Mouse (Mus musculus): ENCODE data around the gene Phactr1. TPM values are rescaled to one million over a fixed set of nuclear protein-coding genes. Genes with fewer than 3 reads are reported as not detected.

The Phactr1 gene
- polyA plus RNA-seq, 1 experiment from 2014 or later: 0.72 TPM

DNA sequence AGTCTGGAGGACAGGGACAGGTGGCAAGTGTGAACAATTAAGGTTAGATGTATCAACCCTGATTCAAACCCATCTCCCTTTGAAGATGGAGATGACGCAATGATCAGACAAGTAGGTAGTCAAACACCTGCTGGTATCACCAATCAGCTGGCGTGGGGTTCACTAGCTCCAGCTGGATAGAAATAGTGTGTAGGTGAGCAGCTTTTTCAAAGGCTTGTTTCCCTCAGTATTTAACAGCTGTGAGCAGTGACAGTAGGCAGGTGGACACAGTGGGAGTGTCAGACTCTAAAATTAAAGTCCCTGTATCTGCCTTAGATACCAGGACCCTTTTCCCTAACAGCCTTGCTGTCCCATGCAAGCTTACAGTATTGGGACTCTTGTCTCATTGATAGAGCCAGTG lies 221.4 kb downstream of the Phactr1 start:
- H3K36me3 ChIP-seq (replicated peaks; ENCODE audit: insufficient read depth, low read length): no peaks in the 10 kb centered on the region
- H3K4me3 ChIP-seq (ENCODE audit: low read depth, low read length): no peak overlapping the region
- H3K4me2 ChIP-seq (ENCODE audit: low read depth, low read length): no peak overlapping the region
- no peak overlapping the region for H3K9ac ChIP-seq (replicated peaks)
- no peak overlapping the region for H3K27ac ChIP-seq (ENCODE audit: low read depth)
- TF ChIP-seq EP300 (IDR thresholded peaks at IDR 0.05; ENCODE audit: low read depth) (no peak), CTCF (IDR thresholded peaks at IDR 0.05; ENCODE audit: low read depth) (no peak)
- no peaks in the 10 kb centered on the region for H3K27me3 ChIP-seq (ENCODE audit: insufficient read depth, low read length)
- no peaks in the 10 kb centered on the region for H3K9me3 ChIP-seq (ENCODE audit: low read length)
- no peak for DNase-seq
- 80% methylated on average over 2 of the region's 2 CpGs for WGBS (ENCODE audit: insufficient replicate concordance)
- H3K4me1 ChIP-seq (ENCODE audit: insufficient read depth): no peaks in the 10 kb centered on the region; the same call in 1 of the 2 replicates
- no peak for ATAC-seq

DNA sequence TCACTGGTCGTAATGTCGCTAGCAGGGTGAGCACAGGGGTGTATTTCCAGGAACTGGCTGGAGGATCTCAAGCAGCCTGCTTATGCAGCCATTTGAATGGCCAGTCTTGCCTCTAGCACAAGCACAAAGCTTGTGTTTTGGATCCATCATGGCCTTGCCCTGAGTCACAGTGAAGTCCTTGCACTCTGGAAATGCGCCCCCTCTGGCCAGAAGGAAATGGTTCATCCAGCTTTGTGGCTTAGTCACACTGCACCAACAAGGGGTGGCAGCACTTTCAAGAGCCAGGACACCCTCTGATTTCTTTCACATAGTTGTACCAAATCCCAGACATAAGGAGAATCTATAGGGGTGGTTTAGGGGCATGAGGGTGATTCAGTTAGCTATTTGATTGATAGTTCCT lies 222.4 kb downstream of the Phactr1 start:
- no peaks in the 10 kb centered on the region; the same call in 1 of the 2 replicates for H3K4me1 ChIP-seq (ENCODE audit: insufficient read depth)
- 73% methylated on average over 3 of the region's 3 CpGs for WGBS (ENCODE audit: insufficient replicate concordance)
- H3K4me3 ChIP-seq (ENCODE audit: low read depth, low read length): no peak overlapping the region
- TF ChIP-seq CTCF (IDR thresholded peaks at IDR 0.05; ENCODE audit: low read depth) (peak; percentile 39), EP300 (IDR thresholded peaks at IDR 0.05; ENCODE audit: low read depth) (no peak)
- DNase-seq: no peak
- ATAC-seq: no peak
- no peak overlapping the region for H3K27ac ChIP-seq (ENCODE audit: low read depth)
- H3K36me3 ChIP-seq (replicated peaks; ENCODE audit: insufficient read depth, low read length): no peaks in the 10 kb centered on the region
- no peak overlapping the region for H3K9ac ChIP-seq (replicated peaks)
- no peaks in the 10 kb centered on the region for H3K27me3 ChIP-seq (ENCODE audit: insufficient read depth, low read length)
- H3K4me2 ChIP-seq (ENCODE audit: low read depth, low read length): no peak overlapping the region
- H3K9me3 ChIP-seq (ENCODE audit: low read length): no peaks in the 10 kb centered on the region

DNA sequence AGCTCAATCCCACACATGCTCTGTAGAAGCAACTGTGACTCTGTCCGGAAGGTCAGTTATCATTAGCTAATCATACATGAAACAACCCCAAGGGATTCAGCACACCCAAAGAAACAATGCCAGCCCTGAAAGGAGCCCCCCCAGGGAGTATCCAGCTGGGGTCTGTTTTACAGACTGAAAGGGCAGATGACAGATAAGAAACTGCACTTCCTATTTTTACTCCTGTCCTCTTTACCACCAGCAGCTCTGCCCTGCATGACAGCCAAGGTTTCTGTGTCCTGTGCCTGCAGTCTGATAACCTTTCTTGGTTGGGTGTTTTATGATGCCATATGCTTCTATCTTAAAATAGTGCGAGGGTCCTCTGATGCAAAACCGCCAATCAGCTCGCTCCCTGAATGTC lies 225.4 kb downstream of the Phactr1 start:
- no peak for TF ChIP-seq CTCF (IDR thresholded peaks at IDR 0.05; ENCODE audit: low read depth)
- TF ChIP-seq EP300 (IDR thresholded peaks at IDR 0.05; ENCODE audit: low read depth): no peak
- Histone ChIP-seq H3K4me1 (ENCODE audit: insufficient read depth) (no peaks in the 10 kb centered on the region), H3K9ac (replicated peaks) (no peak overlapping the region), H3K27me3 (ENCODE audit: insufficient read depth, low read length) (no peaks in the 10 kb centered on the region), H3K9me3 (ENCODE audit: low read length) (no peaks in the 10 kb centered on the region), H3K4me3 (ENCODE audit: low read depth, low read length) (no peak overlapping the region), H3K27ac (ENCODE audit: low read depth) (no peak overlapping the region), H3K4me2 (ENCODE audit: low read depth, low read length) (no peak overlapping the region), H3K36me3 (replicated peaks; ENCODE audit: insufficient read depth, low read length) (no peaks in the 10 kb centered on the region)
- ATAC-seq: no peak
- 44% methylated on average over 4 of the region's 4 CpGs for WGBS (ENCODE audit: insufficient replicate concordance)
- DNase-seq: peak; percentile 32

DNA sequence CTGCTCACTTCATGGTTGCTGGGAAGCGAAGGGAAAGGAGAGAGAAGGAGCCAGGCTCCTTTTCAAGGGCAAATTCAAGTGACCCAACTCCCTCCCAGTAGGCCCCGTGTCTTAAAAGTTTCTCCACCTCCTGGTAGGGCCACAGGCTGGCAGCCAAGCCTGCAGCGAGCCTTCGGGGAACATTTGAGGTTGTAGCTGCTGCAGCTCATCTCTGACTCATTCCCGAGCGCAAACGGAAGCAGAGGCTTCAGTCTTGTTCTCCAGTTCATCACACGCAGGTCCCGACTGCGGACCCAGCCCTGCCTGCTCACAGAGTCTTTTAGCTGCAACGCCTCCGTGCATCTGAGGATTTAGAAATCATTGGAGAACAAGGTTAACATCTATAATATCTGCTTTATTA lies 226.6 kb downstream of the Phactr1 start:
- no peak for TF ChIP-seq EP300 (IDR thresholded peaks at IDR 0.05; ENCODE audit: low read depth)
- Histone ChIP-seq H3K4me1 (ENCODE audit: insufficient read depth) (no peaks in the 10 kb centered on the region), H3K4me3 (ENCODE audit: low read depth, low read length) (no peak overlapping the region), H3K9me3 (ENCODE audit: low read length) (no peaks in the 10 kb centered on the region), H3K27ac (ENCODE audit: low read depth) (no peak overlapping the region), H3K36me3 (replicated peaks; ENCODE audit: insufficient read depth, low read length) (no peaks in the 10 kb centered on the region), H3K4me2 (ENCODE audit: low read depth, low read length) (no peak overlapping the region), H3K9ac (replicated peaks) (no peak overlapping the region), H3K27me3 (ENCODE audit: insufficient read depth, low read length) (no peaks in the 10 kb centered on the region)
- DNase-seq: no peak
- no peak for ATAC-seq
- 83% methylated on average over 12 of the region's 12 CpGs for WGBS (ENCODE audit: insufficient replicate concordance)

DNA sequence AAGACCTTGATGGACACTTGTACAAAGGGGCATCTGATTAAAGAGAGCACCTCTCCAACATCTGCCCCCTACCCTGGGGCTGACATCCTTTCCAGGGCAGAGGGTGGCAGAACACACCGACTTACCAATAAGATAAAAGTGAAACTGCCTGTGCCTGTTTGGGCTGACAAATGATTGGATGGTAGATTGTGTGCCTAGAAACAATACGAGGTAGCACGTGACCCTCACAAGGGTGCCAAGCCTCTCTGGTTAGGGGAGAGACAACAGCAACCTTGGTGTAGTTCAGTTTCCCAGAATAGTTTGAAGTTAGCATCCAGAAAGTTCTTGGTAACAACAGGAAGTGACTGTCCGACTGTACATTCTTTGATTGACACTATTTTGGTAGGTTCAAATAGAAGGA lies 234.7 kb downstream of the Phactr1 start:
- Histone ChIP-seq H3K9me3 (ENCODE audit: low read length) (no peaks in the 10 kb centered on the region), H3K4me2 (ENCODE audit: low read depth, low read length) (no peak overlapping the region), H3K4me3 (ENCODE audit: low read depth, low read length) (no peak overlapping the region), H3K9ac (replicated peaks) (no peak overlapping the region), H3K27ac (ENCODE audit: low read depth) (no peak overlapping the region), H3K27me3 (ENCODE audit: insufficient read depth, low read length) (peaks cover 30% of the 10 kb centered on the region), H3K36me3 (replicated peaks; ENCODE audit: insufficient read depth, low read length) (no peaks in the 10 kb centered on the region), H3K4me1 (ENCODE audit: insufficient read depth) (no peaks in the 10 kb centered on the region)
- WGBS (ENCODE audit: insufficient replicate concordance): 38% methylated on average over 4 of the region's 4 CpGs
- TF ChIP-seq CTCF (IDR thresholded peaks at IDR 0.05; ENCODE audit: low read depth) (no peak), EP300 (IDR thresholded peaks at IDR 0.05; ENCODE audit: low read depth) (no peak)
- no peak for ATAC-seq
- no peak for DNase-seq

DNA sequence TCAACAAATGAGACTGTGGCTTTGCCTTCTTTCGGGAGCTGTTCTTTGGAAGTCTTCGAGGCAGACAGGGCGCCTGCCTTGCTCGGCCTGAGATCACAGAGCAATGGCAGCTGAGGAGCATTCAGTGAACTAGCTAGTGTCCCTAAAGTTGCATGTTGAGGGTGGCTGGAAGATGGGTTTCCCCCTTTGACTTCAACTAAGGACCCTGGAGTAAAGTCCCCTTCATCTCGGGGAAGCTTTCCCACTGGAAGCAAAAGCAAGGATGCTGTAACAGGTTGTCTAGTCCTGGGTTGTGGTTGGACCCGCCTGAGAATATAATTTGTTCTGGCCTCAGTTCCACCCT lies 235.4 kb downstream of the Phactr1 start:
- no peaks in the 10 kb centered on the region for H3K36me3 ChIP-seq (replicated peaks; ENCODE audit: insufficient read depth, low read length)
- 22% methylated on average over 6 of the region's 6 CpGs for WGBS (ENCODE audit: insufficient replicate concordance)
- H3K4me2 ChIP-seq (ENCODE audit: low read depth, low read length): peak overlapping the region; percentile 73

More for the DNA sequence above, 235.4 kb downstream of the Phactr1 start:
- no peak for TF ChIP-seq EP300 (IDR thresholded peaks at IDR 0.05; ENCODE audit: low read depth)
- TF ChIP-seq CTCF (IDR thresholded peaks at IDR 0.05; ENCODE audit: low read depth): no peak
- no peaks in the 10 kb centered on the region for H3K4me1 ChIP-seq (ENCODE audit: insufficient read depth)
- peaks cover 30% of the 10 kb centered on the region for H3K27me3 ChIP-seq (ENCODE audit: insufficient read depth, low read length)
- no peaks in the 10 kb centered on the region for H3K9me3 ChIP-seq (ENCODE audit: low read length)
- no peak overlapping the region for H3K27ac ChIP-seq (ENCODE audit: low read depth)
- DNase-seq (no peak), ATAC-seq (no peak)
- peak overlapping the region; percentile 52; the same call in 1 of the 2 replicates for H3K4me3 ChIP-seq (ENCODE audit: low read depth, low read length)
- no peak overlapping the region for H3K9ac ChIP-seq (replicated peaks)
